Mouse (Mus musculus) midbrain, embryonic 11.5 days (tissue): ENCODE results near the gene Mogs. TPM values are rescaled to one million over a fixed set of nuclear protein-coding genes. Genes with fewer than 3 reads are reported as not detected.

Experiments
- ATAC-seq: fragments of 200-750 bp; cut with Nextera tagmentation; 2 replicates; pipeline ENCODE4 v1.8.0; 2017; ENCODE audit warnings: moderate TSS enrichment, moderate library complexity; ENCODE audit not compliant: low FRiP score
- DNase-seq: peaks from one replicate; pipeline ENCODE4 v3.0.0; 2015; ENCODE audit warnings: low spot score; ENCODE audit errors: missing footprints
- H3K27ac ChIP-seq: fragments of 300-500 bp; sonication (generic); 2 replicates; pipeline ENCODE4 v1.5.1; 2014; ENCODE audit warnings: low read depth, low read length
- H3K27me3 ChIP-seq: fragments of 300-500 bp; sonication (generic); 2 replicates; pipeline ENCODE4 v1.6.1; 2014; ENCODE audit warnings: mild to moderate bottlenecking, low read length, moderate library complexity, mixed read lengths; ENCODE audit not compliant: control insufficient read depth, insufficient read depth
- H3K36me3 ChIP-seq: fragments of 300-500 bp; sonication (generic); 2 replicates; pipeline ENCODE4 v1.6.1; 2014; ENCODE audit warnings: mild to moderate bottlenecking, low read length, moderate library complexity, mixed read lengths; ENCODE audit not compliant: control insufficient read depth, insufficient read depth
- H3K4me1 ChIP-seq: fragments of 300-500 bp; sonication (generic); 2 replicates; pipeline ENCODE4 v1.6.1; 2014; ENCODE audit warnings: low read length; ENCODE audit not compliant: control insufficient read depth, insufficient read depth
- H3K4me2 ChIP-seq: fragments of 300-500 bp; sonication (generic); 2 replicates; pipeline ENCODE4 v1.6.1; 2014; ENCODE audit warnings: mild to moderate bottlenecking, moderate library complexity
- H3K4me3 ChIP-seq: fragments of 300-500 bp; sonication (generic); 2 replicates; pipeline ENCODE4 v1.5.1; 2014; ENCODE audit warnings: low read depth, low read length
- H3K9ac ChIP-seq: fragments of 300-500 bp; sonication (generic); 2 replicates; pipeline ENCODE4 v1.6.1; 2014; ENCODE audit warnings: low read length
- H3K9me3 ChIP-seq: fragments of 300-500 bp; sonication (generic); 2 replicates; pipeline ENCODE4 v1.6.1; 2016; ENCODE audit warnings: low read length; ENCODE audit not compliant: control insufficient read depth
- WGBS: fragments of 180-500 bp; shearing (Covaris S2); extraction: QIAGEN DNeasy Blood & Tissue Kit; methylation state at CpG from one replicate; pipeline ENCODE4 v1.1.7; 2014; 5-methylcytosine and 5-hydroxymethylcytosine counted together
- polyA plus RNA-seq: library from polyadenylated mRNA; unstranded; fragments of >200 nt; fragmentation: Nextera tagmentation; extraction: Ambion mirVana; gene quantifications from 2 replicates; pipeline ENCODE4 v1.2.1, GENCODE M21; 2014

Mogs gene
- polyA plus RNA-seq, 1 experiment from 2014 or later: 23.4 TPM

GRCm38 (mm10) chr6:83071220-83071619, 44.1 kb upstream of the Mogs start:
- Histone ChIP-seq H3K27me3 (peaks cover 91% of the 10 kb centered on the region), H3K27ac (no peak overlapping the region), H3K4me2 (no peak overlapping the region), H3K36me3 (no peaks in the 10 kb centered on the region), H3K4me1 (peaks cover 15% of the 10 kb centered on the region), H3K4me3 (no peak overlapping the region), H3K9ac (no peak overlapping the region), H3K9me3 (no peaks in the 10 kb centered on the region)
- whole genome bisulfite sequencing: 0% methylated on average over 20 of the region's 24 CpGs
- DNase-seq (no peak), ATAC-seq (peak; percentile 41)

- no peak overlapping the region for H3K4me2 ChIP-seq
- no peak overlapping the region for H3K27ac ChIP-seq
- 15% methylated on average over 2 of the region's 2 CpGs for WGBS
- H3K36me3 ChIP-seq: no peaks in the 10 kb centered on the region
- H3K9ac ChIP-seq: no peak overlapping the region
- peaks cover 23% of the 10 kb centered on the region for H3K4me1 ChIP-seq
- H3K27me3 ChIP-seq: peaks cover 63% of the 10 kb centered on the region
- no peak for ATAC-seq
- no peak overlapping the region for H3K4me3 ChIP-seq
- DNase-seq: no peak
- no peaks in the 10 kb centered on the region for H3K9me3 ChIP-seq
Measured at GRCm38 (mm10) chr6:83074979-83075378, 40.3 kb upstream of the Mogs start.

GRCm38 (mm10) chr6:83077630-83078323, 37.5 kb upstream of the Mogs start, which contains the start of gene Pcgf1:
Pcgf1 (plus strand) TSS chr6:83077869.
- Histone ChIP-seq H3K27ac (peak within 1 kb of the TSS; percentile 61; the same call in 1 of the 2 replicates), H3K36me3 (peaks cover 5% of the 10 kb centered on the region; the same call in 1 of the 2 replicates), H3K4me1 (peaks cover 11% of the 10 kb centered on the region), H3K9ac (peak within 1 kb of the TSS; percentile 80), H3K27me3 (peaks cover 38% of the 10 kb centered on the region), H3K4me3 (peak within 1 kb of the TSS; percentile 76), H3K9me3 (no peaks in the 10 kb centered on the region), H3K4me2 (peak within 1 kb of the TSS; percentile 80)
- no peak for DNase-seq
- under 1% methylated on average over 54 of the region's 54 CpGs for WGBS
- ATAC-seq: peak; percentile 82

- ATAC-seq (peak; percentile 94), DNase-seq (peak; percentile 100)
- under 1% methylated on average over 46 of the region's 46 CpGs for WGBS
- H3K4me3 ChIP-seq: peak overlapping the region; percentile 76
- H3K4me1 ChIP-seq: peaks cover 11% of the 10 kb centered on the region
- H3K27ac ChIP-seq: peak overlapping the region; percentile 61; the same call in 1 of the 2 replicates
- peaks cover 5% of the 10 kb centered on the region; the same call in 1 of the 2 replicates for H3K36me3 ChIP-seq
- no peaks in the 10 kb centered on the region for H3K9me3 ChIP-seq
- peaks cover 39% of the 10 kb centered on the region for H3K27me3 ChIP-seq
- H3K9ac ChIP-seq: peak overlapping the region; percentile 80
- peak overlapping the region; percentile 80 for H3K4me2 ChIP-seq
Measured at GRCm38 (mm10) chr6:83078324-83078858, 36.9 kb upstream of the Mogs start.

GRCm38 (mm10) chr6:83080210-83080609, 35.1 kb upstream of the Mogs start:
- DNase-seq (no peak), ATAC-seq (no peak)
- H3K9ac ChIP-seq: no peak overlapping the region
- no peak overlapping the region for H3K4me2 ChIP-seq
- peaks cover 5% of the 10 kb centered on the region; the same call in 1 of the 2 replicates for H3K36me3 ChIP-seq
- peaks cover 11% of the 10 kb centered on the region for H3K4me1 ChIP-seq
- no peak overlapping the region for H3K4me3 ChIP-seq
- 91% methylated on average over 5 of the region's 5 CpGs for WGBS
- H3K27ac ChIP-seq: no peak overlapping the region
- H3K9me3 ChIP-seq: no peaks in the 10 kb centered on the region
- peaks cover 42% of the 10 kb centered on the region for H3K27me3 ChIP-seq

- ATAC-seq: no peak
- no peak for DNase-seq
- H3K4me2 ChIP-seq: no peak overlapping the region
- H3K27ac ChIP-seq: no peak overlapping the region
- peaks cover 10% of the 10 kb centered on the region; the same call in 1 of the 2 replicates for H3K4me1 ChIP-seq
- peaks cover 5% of the 10 kb centered on the region; the same call in 1 of the 2 replicates for H3K36me3 ChIP-seq
- H3K9me3 ChIP-seq: no peaks in the 10 kb centered on the region
- H3K4me3 ChIP-seq: no peak overlapping the region
- WGBS: 4% methylated on average over 5 of the region's 5 CpGs
- H3K9ac ChIP-seq: no peak overlapping the region
- peaks cover 59% of the 10 kb centered on the region for H3K27me3 ChIP-seq
Measured at GRCm38 (mm10) chr6:83083497-83083896, 31.8 kb upstream of the Mogs start.

GRCm38 (mm10) chr6:83084477-83084876, 30.8 kb upstream of the Mogs start:
- ATAC-seq: no peak
- 5% methylated on average over 6 of the region's 6 CpGs for WGBS
- H3K9ac ChIP-seq: no peak overlapping the region

GRCm38 (mm10) chr6:83086121-83087035, 28.9 kb upstream of the Mogs start, which contains the start of gene Lbx2:
Lbx2 (plus strand) TSS chr6:83086367.
- Histone ChIP-seq H3K36me3 (peaks cover 5% of the 10 kb centered on the region; the same call in 1 of the 2 replicates), H3K4me3 (no peak within 1 kb of the TSS), H3K4me2 (peak within 1 kb of the TSS; percentile 20; the same call in 1 of the 2 replicates), H3K9me3 (no peaks in the 10 kb centered on the region), H3K4me1 (0 out of 2 replicates have a peak, but pooled peaks cover 3% of the 10 kb centered on the region), H3K9ac (no peak within 1 kb of the TSS), H3K27ac (no peak within 1 kb of the TSS), H3K27me3 (peaks cover 69% of the 10 kb centered on the region)
- peak; percentile 92 for DNase-seq
- ATAC-seq: no peak
- 3% methylated on average over 42 of the region's 42 CpGs for WGBS

More at GRCm38 (mm10) chr6:83084477-83084876, 30.8 kb upstream of the Mogs start:
- H3K4me3 ChIP-seq: no peak overlapping the region
- no peaks in the 10 kb centered on the region for H3K9me3 ChIP-seq
- no peak overlapping the region for H3K4me2 ChIP-seq
- DNase-seq: no peak
- peaks cover 4% of the 10 kb centered on the region; the same call in 1 of the 2 replicates for H3K4me1 ChIP-seq
- H3K36me3 ChIP-seq: peaks cover 5% of the 10 kb centered on the region; the same call in 1 of the 2 replicates
- H3K27ac ChIP-seq: no peak overlapping the region
- peaks cover 66% of the 10 kb centered on the region for H3K27me3 ChIP-seq
